Mouse (Mus musculus) spleen, adult 2 months (tissue): ENCODE measurements around the gene Apof.

Experiments used
- CTCF ChIP-seq: fragments of 200-500 bp; IDR thresholded peaks from 2 replicates; pipeline ENCODE4 v1.5.1; 2011; ENCODE audit warnings: mild to moderate bottlenecking, inconsistent platforms; ENCODE audit not compliant: insufficient read depth, insufficient read length, insufficient replicate concordance; ENCODE audit errors: extremely low read depth
- POLR2A ChIP-seq: fragments of 200-500 bp; IDR thresholded peaks from 2 replicates; pipeline ENCODE4 v1.6.1; 2011; ENCODE audit warnings: low read depth, low read length, inconsistent platforms

DNA sequence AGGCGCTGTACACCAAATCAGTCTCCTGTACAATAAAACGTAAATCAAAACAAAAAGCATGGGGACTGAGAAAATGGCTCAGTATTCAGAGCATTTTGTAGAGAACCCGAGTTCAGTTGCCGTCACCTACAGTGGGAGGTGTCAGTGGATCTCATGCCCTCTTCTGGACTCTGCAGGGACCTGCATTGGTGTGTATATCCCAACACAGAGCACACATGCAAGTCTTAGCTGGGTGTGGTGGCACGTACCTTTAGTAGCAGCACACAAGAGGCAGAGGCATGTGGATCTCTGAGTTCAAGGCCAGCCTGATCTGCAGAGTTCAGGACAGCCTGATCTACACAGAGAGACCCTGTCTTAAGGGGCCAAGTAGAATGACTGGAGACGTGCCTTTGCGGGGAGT, 41.2 kb downstream of the Apof start:
- TF ChIP-seq CTCF (no peak), POLR2A (no peak)
